Mouse (Mus musculus): ENCODE results near the gene Efcc1. TPM values are rescaled to one million over a fixed set of nuclear protein-coding genes. Genes with fewer than 3 reads are reported as not detected.
A peak's percentile ranks its signal among the peaks of the same experiment; 100 is the strongest.

The Efcc1 gene
- total and polyA plus RNA-seq, 3 experiments: 0.14 TPM; not detected in 2

GRCm38 (mm10) chr6:87779174-87780165, 48.8 kb downstream of the Efcc1 start:
- dilution Hi-C loops (cut with MboI; ENCODE audit: extremely low pct_ligation_motif_present, extremely low pct_unique_long_range_greater_than_20kb, low sequenced_read_pairs) (no loop called here), in situ Hi-C loops (cut with MboI; ENCODE audit: low pct_ligation_motif_present, low pct_unique_long_range_greater_than_20kb, low sequenced_read_pairs) (no loop called here)
- no peaks in the 10 kb centered on the region for H3K36me3 ChIP-seq (replicated peaks in 1 of 2; ENCODE audit: control insufficient read depth in 1 of 2, insufficient read depth in 1 of 2, low read length in 1 of 2)
- no peak overlapping the region for H3K4me3 ChIP-seq (replicated peaks in 1 of 3; ENCODE audit: low read depth in 2 of 3, low read length in 2 of 3, poor library complexity in 1 of 3)
- TF ChIP-seq CTCF (conservative IDR thresholded peaks at IDR 0.05 in 1 of 2, IDR thresholded peaks at IDR 0.05 in 1 of 2; ENCODE audit: low read depth in 2 of 2, low read length in 2 of 2): peak in 1 of 2 experiments; percentile 64; a peak in 2 of 4 replicates
- peak; percentile 65 for TF ChIP-seq RAD21 (IDR thresholded peaks at IDR 0.05; ENCODE audit: low read depth, low read length)
- TF ChIP-seq USF2 (conservative IDR thresholded peaks at IDR 0.05; ENCODE audit: low read depth, low read length): no peak
- TF ChIP-seq POLR2AphosphoS2 (IDR thresholded peaks at IDR 0.05; ENCODE audit: low read depth, low read length): no peak
- no peak for TF ChIP-seq MAFK (IDR thresholded peaks at IDR 0.05; ENCODE audit: insufficient replicate concordance, low read length)
- TF ChIP-seq RCOR1 (conservative IDR thresholded peaks at IDR 0.05; ENCODE audit: low read depth, low read length): no peak
- TF ChIP-seq SMC3 (IDR thresholded peaks at IDR 0.05; ENCODE audit: low read depth, low read length): peak; percentile 52
- H3K9me3 ChIP-seq (replicated peaks; ENCODE audit: low read length): peaks cover 5% of the 10 kb centered on the region
- H3K79me2 ChIP-seq (replicated peaks; ENCODE audit: control insufficient read depth, extremely low read depth, insufficient read depth, poor library complexity, severe bottlenecking): no peaks in the 10 kb centered on the region
- no peak overlapping the region for H3K27ac ChIP-seq (ENCODE audit: insufficient read depth, low read depth)
- H3K4me2 ChIP-seq (ENCODE audit: insufficient read depth, low read depth, poor library complexity, severe bottlenecking): no peak overlapping the region
- no peaks in the 10 kb centered on the region for H3K27me3 ChIP-seq (replicated peaks)
- no peak for DNase-seq (ENCODE audit: extremely low read depth)
- peaks cover 0 to 8% of the 10 kb centered on the region in 2 experiments; a peak in 2 of 4 replicates for H3K4me1 ChIP-seq (ENCODE audit: control insufficient read depth in 1 of 2, insufficient read depth in 2 of 2)
- no peak overlapping the region for H3K9ac ChIP-seq (ENCODE audit: insufficient read depth, low read depth)

GRCm38 (mm10) chr6:87780546-87781301, 50.1 kb downstream of the Efcc1 start:
- Histone ChIP-seq H3K4me1 (ENCODE audit: control insufficient read depth in 1 of 2, insufficient read depth in 2 of 2) (peaks cover 0 to 8% of the 10 kb centered on the region in 2 experiments; a peak in 2 of 4 replicates), H3K9ac (ENCODE audit: insufficient read depth, low read depth) (no peak overlapping the region), H3K36me3 (replicated peaks in 1 of 2; ENCODE audit: control insufficient read depth in 1 of 2, insufficient read depth in 1 of 2, low read length in 1 of 2) (no peaks in the 10 kb centered on the region), H3K4me2 (ENCODE audit: insufficient read depth, low read depth, poor library complexity, severe bottlenecking) (no peak overlapping the region), H3K27ac (ENCODE audit: insufficient read depth, low read depth) (no peak overlapping the region), H3K27me3 (replicated peaks) (no peaks in the 10 kb centered on the region), H3K4me3 (replicated peaks in 1 of 3; ENCODE audit: low read depth in 2 of 3, low read length in 2 of 3, poor library complexity in 1 of 3) (no peak overlapping the region), H3K79me2 (replicated peaks; ENCODE audit: control insufficient read depth, extremely low read depth, insufficient read depth, poor library complexity, severe bottlenecking) (no peaks in the 10 kb centered on the region), H3K9me3 (replicated peaks; ENCODE audit: low read length) (peaks cover 2% of the 10 kb centered on the region)
- in situ Hi-C loops (cut with MboI; ENCODE audit: low pct_ligation_motif_present, low pct_unique_long_range_greater_than_20kb, low sequenced_read_pairs) (no loop called here), dilution Hi-C loops (cut with MboI; ENCODE audit: extremely low pct_ligation_motif_present, extremely low pct_unique_long_range_greater_than_20kb, low sequenced_read_pairs) (no loop called here)
- TF ChIP-seq PAX5 (IDR thresholded peaks at IDR 0.05; ENCODE audit: low read length) (no peak), USF2 (conservative IDR thresholded peaks at IDR 0.05; ENCODE audit: low read depth, low read length) (no peak), ELF1 (IDR thresholded peaks at IDR 0.05; ENCODE audit: low read depth, low read length) (no peak), EP300 (IDR thresholded peaks at IDR 0.05; ENCODE audit: low read length) (no peak), SMC3 (IDR thresholded peaks at IDR 0.05; ENCODE audit: low read depth, low read length) (no peak), E2F4 (IDR thresholded peaks at IDR 0.05; ENCODE audit: insufficient replicate concordance, low read depth, low read length) (no peak), HCFC1 (IDR thresholded peaks at IDR 0.05; ENCODE audit: low read depth, low read length) (no peak), CHD2 (IDR thresholded peaks at IDR 0.05; ENCODE audit: low read length) (no peak), GABPA (IDR thresholded peaks at IDR 0.05; ENCODE audit: insufficient replicate concordance, low read depth, low read length) (no peak), MXI1 (IDR thresholded peaks at IDR 0.05; ENCODE audit: low read depth, low read length) (no peak), USF1 (IDR thresholded peaks at IDR 0.05; ENCODE audit: low read depth, low read length) (no peak), UBTF (IDR thresholded peaks at IDR 0.05; ENCODE audit: low read depth, low read length) (no peak), ZKSCAN1 (IDR thresholded peaks at IDR 0.05; ENCODE audit: borderline replicate concordance, low read depth, low read length) (no peak), BHLHE40 (IDR thresholded peaks at IDR 0.05; ENCODE audit: low read depth, low read length) (no peak), KAT2A (IDR thresholded peaks at IDR 0.05; ENCODE audit: insufficient replicate concordance, low read length) (no peak), RCOR1 (conservative IDR thresholded peaks at IDR 0.05; ENCODE audit: low read depth, low read length) (no peak), MEF2A (IDR thresholded peaks at IDR 0.05; ENCODE audit: borderline replicate concordance, low read depth, low read length) (no peak), MAX (IDR thresholded peaks at IDR 0.05; ENCODE audit: low read length) (no peak), NRF1 (IDR thresholded peaks at IDR 0.05; ENCODE audit: low read depth, low read length) (no peak)
- no peak for DNase-seq (ENCODE audit: extremely low read depth)

Measured in CH12.LX (cell line).